Mouse (Mus musculus) stomach, postnatal 0 days (tissue): Measurements from ENCODE around the gene Kmt5b. TPM values are rescaled to one million over a fixed set of nuclear protein-coding genes. Genes with fewer than 3 reads are reported as not detected.
A peak's percentile ranks its signal among the peaks of the same experiment; 100 is the strongest.

ENCODE experiments used
- ATAC-seq: fragments of 200-750 bp; cut with Nextera tagmentation; 2 replicates; pipeline ENCODE4 v1.8.0; 2017; ENCODE audit not compliant: low FRiP score, low TSS enrichment
- DNase-seq: peaks from one replicate; pipeline ENCODE4 v3.0.0-alpha.2; 2016; ENCODE audit warnings: low spot score
- H3K27ac ChIP-seq: fragments of 300-500 bp; sonication (generic); replicated peaks from 2 replicates; pipeline ENCODE4 v1.5.1; 2014; ENCODE audit warnings: mild to moderate bottlenecking, control low read depth
- H3K27me3 ChIP-seq: fragments of 300-500 bp; sonication (generic); 2 replicates; pipeline ENCODE4 v1.6.1; 2014; ENCODE audit warnings: low read length; ENCODE audit not compliant: control insufficient read depth, insufficient read depth
- H3K36me3 ChIP-seq: fragments of 300-500 bp; sonication (generic); 2 replicates; pipeline ENCODE4 v1.6.1; 2014; ENCODE audit warnings: low read length, mixed read lengths; ENCODE audit not compliant: control insufficient read depth, insufficient read depth
- H3K4me1 ChIP-seq: fragments of 300-500 bp; sonication (generic); replicated peaks from 2 replicates; pipeline ENCODE4 v1.6.1; 2014; ENCODE audit warnings: antibody characterized with exemption; ENCODE audit not compliant: control insufficient read depth, insufficient read depth
- H3K4me2 ChIP-seq: fragments of 300-500 bp; sonication (generic); replicated peaks from 2 replicates; pipeline ENCODE4 v1.6.1; 2014; ENCODE audit warnings: low read depth, mild to moderate bottlenecking, control low read depth, moderate library complexity
- H3K4me3 ChIP-seq: fragments of 300-500 bp; sonication (generic); 2 replicates; pipeline ENCODE4 v1.5.1; 2014; ENCODE audit warnings: low read depth, low read length, control low read depth
- H3K9ac ChIP-seq: fragments of 300-500 bp; sonication (generic); 2 replicates; pipeline ENCODE4 v1.6.1; 2014; ENCODE audit warnings: mild to moderate bottlenecking, low read length, control low read depth, mixed read lengths
- H3K9me3 ChIP-seq: fragments of 300-500 bp; sonication (generic); 2 replicates; pipeline ENCODE4 v1.6.1; 2016; ENCODE audit warnings: low read length; ENCODE audit not compliant: control insufficient read depth
- CTCF ChIP-seq: IDR thresholded peaks from 2 replicates; pipeline ENCODE4 v1.5.1; 2016; ENCODE audit warnings: antibody characterized with exemption, low read depth, mild to moderate bottlenecking, moderate library complexity
- EP300 ChIP-seq: optimal IDR thresholded peaks from 2 replicates; pipeline ENCODE3; 2016; ENCODE audit warnings: antibody characterized with exemption
- WGBS: fragments of 180-500 bp; shearing (Covaris S2); extraction: QIAGEN DNeasy Blood & Tissue Kit; methylation state at CpG from one replicate; pipeline ENCODE4 v1.1.7; 2014; 5-methylcytosine and 5-hydroxymethylcytosine counted together
- polyA plus RNA-seq: library from polyadenylated mRNA; unstranded; fragments of >200 nt; fragmentation: Nextera tagmentation; extraction: Ambion mirVana; gene quantifications from 2 replicates; pipeline ENCODE4 v1.2.1, GENCODE M21; 2015

Gene Kmt5b
- polyA plus RNA-seq, 1 experiment from 2014 or later: 12.4 TPM

- peak overlapping the region; percentile 78 for H3K27ac ChIP-seq
- no peaks in the 10 kb centered on the region for H3K4me1 ChIP-seq
- TF ChIP-seq CTCF: no peak
- TF ChIP-seq EP300: no peak
- H3K27me3 ChIP-seq: no peaks in the 10 kb centered on the region
- no peaks in the 10 kb centered on the region for H3K9me3 ChIP-seq
- H3K9ac ChIP-seq: no peak overlapping the region
- DNase-seq: peak; percentile 89
- ATAC-seq: peak; percentile 87
- H3K4me2 ChIP-seq: no peak overlapping the region
- WGBS: 50% methylated on average over 4 of the region's 4 CpGs
- no peak overlapping the region for H3K4me3 ChIP-seq
- no peaks in the 10 kb centered on the region for H3K36me3 ChIP-seq
Observed at GRCm38 (mm10) chr19:3832851-3833353, 65.7 kb downstream of the Kmt5b start.

- ATAC-seq (no peak), DNase-seq (no peak)
- Histone ChIP-seq H3K4me2 (no peak overlapping the region), H3K9ac (no peak overlapping the region), H3K27ac (peak overlapping the region; percentile 49; the same call in 1 of the 2 replicates), H3K9me3 (no peaks in the 10 kb centered on the region), H3K4me1 (no peaks in the 10 kb centered on the region), H3K36me3 (no peaks in the 10 kb centered on the region), H3K27me3 (no peaks in the 10 kb centered on the region), H3K4me3 (no peak overlapping the region)
- WGBS: 79% methylated on average over 7 of the region's 7 CpGs
- no peak for TF ChIP-seq EP300
- TF ChIP-seq CTCF: no peak
Observed at GRCm38 (mm10) chr19:3834301-3834700, 67.1 kb downstream of the Kmt5b start.

- ATAC-seq (no peak), DNase-seq (no peak)
- TF ChIP-seq CTCF (no peak), EP300 (no peak)
- Histone ChIP-seq H3K4me1 (no peaks in the 10 kb centered on the region), H3K36me3 (no peaks in the 10 kb centered on the region), H3K27me3 (no peaks in the 10 kb centered on the region), H3K27ac (no peak overlapping the region), H3K9ac (no peak overlapping the region), H3K9me3 (no peaks in the 10 kb centered on the region), H3K4me2 (no peak overlapping the region), H3K4me3 (no peak overlapping the region)
- WGBS: 88% methylated on average over 9 of the region's 9 CpGs
Observed at GRCm38 (mm10) chr19:3836791-3837190, 69.6 kb downstream of the Kmt5b start.

GRCm38 (mm10) chr19:3838931-3839330, 71.7 kb downstream of the Kmt5b start:
- Histone ChIP-seq H3K9ac (no peak overlapping the region), H3K36me3 (no peaks in the 10 kb centered on the region), H3K9me3 (no peaks in the 10 kb centered on the region), H3K4me1 (no peaks in the 10 kb centered on the region; the same call in 1 of the 2 replicates), H3K27me3 (no peaks in the 10 kb centered on the region), H3K4me2 (no peak overlapping the region), H3K4me3 (no peak overlapping the region), H3K27ac (no peak overlapping the region; the same call in 1 of the 2 replicates)
- no peak for DNase-seq
- TF ChIP-seq CTCF (no peak), EP300 (no peak)
- ATAC-seq: no peak
- WGBS: 61% methylated on average over 3 of the region's 3 CpGs

GRCm38 (mm10) chr19:3839686-3840085, 72.5 kb downstream of the Kmt5b start:
- Histone ChIP-seq H3K9ac (no peak overlapping the region), H3K4me1 (no peaks in the 10 kb centered on the region; the same call in 1 of the 2 replicates), H3K27me3 (no peaks in the 10 kb centered on the region), H3K9me3 (no peaks in the 10 kb centered on the region), H3K4me3 (no peak overlapping the region), H3K36me3 (no peaks in the 10 kb centered on the region), H3K27ac (peak overlapping the region; percentile 76), H3K4me2 (no peak overlapping the region)
- no peak for TF ChIP-seq CTCF
- no peak for TF ChIP-seq EP300
- WGBS: 19% methylated on average over 2 of the region's 2 CpGs
- no peak for DNase-seq
- ATAC-seq: no peak

GRCm38 (mm10) chr19:3840214-3840651, 73.0 kb downstream of the Kmt5b start:
- no peak overlapping the region for H3K4me2 ChIP-seq
- WGBS: 31% methylated on average over 5 of the region's 5 CpGs

More at GRCm38 (mm10) chr19:3840214-3840651, 73.0 kb downstream of the Kmt5b start:
- no peaks in the 10 kb centered on the region for H3K9me3 ChIP-seq
- no peaks in the 10 kb centered on the region; the same call in 1 of the 2 replicates for H3K4me1 ChIP-seq
- DNase-seq (no peak), ATAC-seq (no peak)
- H3K4me3 ChIP-seq: no peak overlapping the region
- TF ChIP-seq CTCF (no peak), EP300 (no peak)
- H3K27ac ChIP-seq: peak overlapping the region; percentile 76
- H3K36me3 ChIP-seq: no peaks in the 10 kb centered on the region
- H3K9ac ChIP-seq: no peak overlapping the region
- no peaks in the 10 kb centered on the region for H3K27me3 ChIP-seq
